Mouse (Mus musculus): Measurements from ENCODE around the gene Haus6. TPM values are rescaled to one million over a fixed set of nuclear protein-coding genes. Genes with fewer than 3 reads are reported as not detected.
"Not testable (repeated sequence)": the region's sequence is repeated elsewhere in the genome, so short reads cannot be mapped to it uniquely, and the experiment has no call there.

Haus6 gene
- 27.8 and 30.6 TPM in 2 replicates for polyA plus RNA-seq (2014; fragmentation: Nextera tagmentation; extraction: Ambion mirVana)

DNA sequence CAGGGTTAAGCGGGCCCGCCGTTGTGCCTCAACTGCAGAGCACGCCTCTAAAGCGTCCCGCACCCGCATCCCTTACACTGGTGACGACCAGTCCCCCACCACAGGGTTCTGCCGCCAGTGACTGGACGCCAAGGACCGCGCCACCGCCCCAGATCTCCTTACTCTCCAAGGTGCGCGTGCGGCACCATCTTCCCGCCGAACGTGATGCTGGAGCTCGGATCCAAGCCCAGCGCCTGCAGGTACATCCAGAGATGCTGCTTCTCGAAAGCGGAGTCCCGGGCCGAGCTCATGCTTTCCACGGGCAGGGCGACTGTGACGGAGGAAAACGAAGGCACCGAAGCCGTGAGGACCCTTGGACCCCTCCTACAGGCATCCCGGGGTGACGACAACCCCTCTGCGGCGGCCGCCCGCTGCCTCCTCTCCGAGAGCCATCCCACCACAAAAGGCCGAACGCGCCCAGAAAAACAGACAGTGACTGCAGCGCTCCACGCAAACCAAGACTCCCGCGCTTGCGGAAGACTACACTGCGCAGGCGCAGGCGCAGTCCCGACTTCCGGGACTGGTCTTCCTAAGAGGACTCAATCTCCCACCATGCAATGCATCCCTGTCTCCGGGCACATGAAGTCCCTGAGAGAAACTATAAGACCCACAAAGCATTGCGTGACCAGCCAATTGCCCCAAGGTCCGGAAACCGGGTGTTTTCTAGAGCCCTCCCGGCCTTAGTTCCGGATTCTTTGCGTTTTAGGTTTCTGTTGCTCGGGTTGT, at the start of gene Haus6:
Haus6 (minus strand) TSS at position 532 of the 765 bp plus-strand sequence.
- H3K4me1 ChIP-seq (replicated peaks; ENCODE audit: control insufficient read depth, insufficient read depth, low read length): no peaks in the 10 kb centered on the region; the same call in 1 of the 2 replicates
- H3K9me3 ChIP-seq (ENCODE audit: control insufficient read depth, low read length): no peaks in the 10 kb centered on the region
- H3K9ac ChIP-seq (ENCODE audit: low read depth, low read length): peak within 1 kb of the TSS; percentile 90
- H3K27ac ChIP-seq (ENCODE audit: low read depth, low read length): peak within 1 kb of the TSS; percentile 66
- H3K4me3 ChIP-seq (ENCODE audit: low read depth, low read length): peak within 1 kb of the TSS; percentile 95
- H3K4me2 ChIP-seq: peak within 1 kb of the TSS; percentile 78
- H3K36me3 ChIP-seq (ENCODE audit: control insufficient read depth, insufficient read depth, low read length): peaks cover 2% of the 10 kb centered on the region
- no peaks in the 10 kb centered on the region for H3K27me3 ChIP-seq (replicated peaks; ENCODE audit: control insufficient read depth, insufficient read depth, low read length)
- ATAC-seq (replicated peaks; ENCODE audit: low FRiP score) (peak; percentile 99), DNase-seq (ENCODE audit: low spot score) (peak; percentile 84)
- WGBS: under 1% methylated on average over 59 of the region's 59 CpGs

DNA sequence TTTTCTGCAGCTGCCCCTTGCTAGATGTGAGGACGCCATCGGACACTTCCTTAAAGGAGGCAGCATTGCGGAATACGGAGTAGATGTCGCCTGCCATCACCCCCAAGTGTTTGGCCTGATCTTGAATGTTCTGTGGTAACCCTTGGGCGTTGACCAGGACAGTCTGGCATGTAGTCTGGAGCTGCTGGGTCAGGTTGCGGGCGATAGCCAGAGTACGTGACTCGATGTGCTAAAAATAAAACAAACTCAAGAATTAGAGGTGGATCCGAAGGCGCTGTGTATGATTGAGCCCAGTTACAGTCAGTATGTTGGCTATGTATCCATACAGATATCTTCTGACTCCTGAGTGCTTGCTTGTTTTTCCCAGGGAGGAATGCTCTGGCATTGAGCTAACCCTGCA, 45.3 kb upstream of the Haus6 start:
- no peak overlapping the region for H3K27ac ChIP-seq (ENCODE audit: low read depth, low read length)

DNA sequence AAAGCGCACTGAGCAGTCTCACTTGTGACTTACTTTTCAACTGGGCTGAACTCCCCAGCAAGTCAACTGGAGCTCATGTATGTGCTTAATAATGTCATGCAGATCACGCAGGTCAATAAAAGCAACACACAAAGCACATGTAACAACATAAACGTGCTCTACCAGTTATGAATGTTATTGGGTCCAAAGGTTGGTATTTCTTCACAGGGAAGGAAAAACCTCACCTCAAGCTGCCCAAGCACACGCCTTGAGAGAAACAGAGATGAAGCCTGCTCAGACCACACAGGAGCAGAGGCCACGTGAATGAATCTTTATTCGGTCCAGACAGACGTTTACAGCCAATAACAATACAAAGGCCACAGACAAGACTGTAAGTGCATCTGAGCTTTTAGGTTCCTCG, 44.6 kb upstream of the Haus6 start:
- H3K4me3 ChIP-seq (ENCODE audit: low read depth, low read length); H3K27ac ChIP-seq (ENCODE audit: low read depth, low read length); H3K4me1 ChIP-seq (replicated peaks; ENCODE audit: control insufficient read depth, insufficient read depth, low read length); DNase-seq (ENCODE audit: low spot score); H3K9ac ChIP-seq (ENCODE audit: low read depth, low read length); H3K9me3 ChIP-seq (ENCODE audit: control insufficient read depth, low read length); H3K4me2 ChIP-seq; H3K27me3 ChIP-seq (replicated peaks; ENCODE audit: control insufficient read depth, insufficient read depth, low read length); ATAC-seq (replicated peaks; ENCODE audit: low FRiP score): not testable (repeated sequence)
- peaks cover 53% of the 10 kb centered on the region for H3K36me3 ChIP-seq (ENCODE audit: control insufficient read depth, insufficient read depth, low read length)
- WGBS: 94% methylated on average over 8 of the region's 8 CpGs

More for the DNA sequence above, 45.3 kb upstream of the Haus6 start:
- 92% methylated on average over 12 of the region's 12 CpGs for WGBS
- DNase-seq (ENCODE audit: low spot score): no peak
- peaks cover 58% of the 10 kb centered on the region for H3K36me3 ChIP-seq (ENCODE audit: control insufficient read depth, insufficient read depth, low read length)
- ATAC-seq (replicated peaks; ENCODE audit: low FRiP score): no peak
- no peak overlapping the region for H3K4me2 ChIP-seq
- H3K27me3 ChIP-seq (replicated peaks; ENCODE audit: control insufficient read depth, insufficient read depth, low read length): no peaks in the 10 kb centered on the region
- no peaks in the 10 kb centered on the region for H3K9me3 ChIP-seq (ENCODE audit: control insufficient read depth, low read length)
- no peak overlapping the region for H3K4me3 ChIP-seq (ENCODE audit: low read depth, low read length)
- H3K4me1 ChIP-seq (replicated peaks; ENCODE audit: control insufficient read depth, insufficient read depth, low read length): no peaks in the 10 kb centered on the region; the same call in 1 of the 2 replicates
- no peak overlapping the region for H3K9ac ChIP-seq (ENCODE audit: low read depth, low read length)

DNA sequence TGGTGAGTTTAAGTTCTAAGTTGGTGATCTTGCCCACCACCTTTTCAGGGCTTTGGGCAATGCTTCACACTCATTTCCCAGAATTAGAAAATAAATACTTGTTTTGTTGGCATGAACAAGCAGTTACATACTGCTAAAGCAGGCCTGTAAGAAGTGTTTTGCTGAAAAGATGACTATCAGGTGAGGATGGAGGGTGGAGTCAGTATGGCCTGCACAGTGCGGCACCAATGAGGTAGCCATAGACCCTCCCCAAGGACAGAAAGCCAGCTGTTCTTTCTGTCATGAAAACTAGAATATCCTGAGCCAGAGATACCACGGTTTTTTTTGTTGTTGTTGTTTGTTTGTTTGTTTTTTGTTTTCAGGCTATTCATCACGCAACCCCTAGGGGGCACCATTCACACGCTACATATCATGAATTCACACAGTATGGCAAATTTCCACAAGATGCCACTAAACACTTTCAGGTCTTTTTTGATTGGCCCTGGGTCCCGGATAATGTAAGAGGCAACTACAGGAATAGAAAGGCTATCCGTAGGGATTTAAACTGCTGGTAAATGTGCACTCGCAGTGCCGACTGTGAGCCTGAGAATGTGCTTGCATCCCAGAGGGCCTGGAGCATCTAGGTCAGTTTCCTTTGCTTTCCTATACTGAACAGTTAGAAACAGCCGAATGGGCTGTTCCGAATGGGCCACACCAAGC, 40.0 kb upstream of the Haus6 start:
- Histone ChIP-seq H3K4me2 (no peak overlapping the region), H3K4me3 (ENCODE audit: low read depth, low read length) (no peak overlapping the region), H3K27ac (ENCODE audit: low read depth, low read length) (no peak overlapping the region), H3K9me3 (ENCODE audit: control insufficient read depth, low read length) (no peaks in the 10 kb centered on the region), H3K4me1 (replicated peaks; ENCODE audit: control insufficient read depth, insufficient read depth, low read length) (no peaks in the 10 kb centered on the region; the same call in 1 of the 2 replicates), H3K9ac (ENCODE audit: low read depth, low read length) (no peak overlapping the region), H3K36me3 (ENCODE audit: control insufficient read depth, insufficient read depth, low read length) (peaks cover 10% of the 10 kb centered on the region), H3K27me3 (replicated peaks; ENCODE audit: control insufficient read depth, insufficient read depth, low read length) (no peaks in the 10 kb centered on the region)
- WGBS: 61% methylated on average over 10 of the region's 10 CpGs
- no peak for ATAC-seq (replicated peaks; ENCODE audit: low FRiP score)
- DNase-seq (ENCODE audit: low spot score): no peak

DNA sequence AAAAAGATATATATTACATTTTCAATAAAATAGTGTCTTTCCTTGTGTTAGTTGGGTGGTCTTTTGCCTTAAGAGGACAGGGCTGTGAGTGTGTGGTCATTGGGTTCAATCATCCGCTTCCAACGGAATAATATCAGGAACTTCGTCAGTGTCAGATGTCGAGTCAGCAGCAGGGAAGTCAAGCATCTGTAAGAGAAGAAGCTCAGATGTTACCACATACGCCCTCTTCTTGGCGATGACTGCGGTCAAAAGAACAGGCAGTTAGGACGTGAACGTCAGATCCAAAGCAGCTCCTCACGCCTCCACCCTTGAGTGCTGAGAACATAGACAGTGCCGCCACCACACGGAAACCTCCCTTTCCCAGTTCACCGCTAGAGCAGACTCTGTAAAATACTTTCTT, 36.5 kb upstream of the Haus6 start:
- DNase-seq (ENCODE audit: low spot score); H3K36me3 ChIP-seq (ENCODE audit: control insufficient read depth, insufficient read depth, low read length); H3K9ac ChIP-seq (ENCODE audit: low read depth, low read length); H3K4me3 ChIP-seq (ENCODE audit: low read depth, low read length); H3K4me1 ChIP-seq (replicated peaks; ENCODE audit: control insufficient read depth, insufficient read depth, low read length); H3K4me2 ChIP-seq; ATAC-seq (replicated peaks; ENCODE audit: low FRiP score); H3K27me3 ChIP-seq (replicated peaks; ENCODE audit: control insufficient read depth, insufficient read depth, low read length); H3K9me3 ChIP-seq (ENCODE audit: control insufficient read depth, low read length); H3K27ac ChIP-seq (ENCODE audit: low read depth, low read length): not testable (repeated sequence)
- WGBS: 85% methylated on average over 10 of the region's 13 CpGs

DNA sequence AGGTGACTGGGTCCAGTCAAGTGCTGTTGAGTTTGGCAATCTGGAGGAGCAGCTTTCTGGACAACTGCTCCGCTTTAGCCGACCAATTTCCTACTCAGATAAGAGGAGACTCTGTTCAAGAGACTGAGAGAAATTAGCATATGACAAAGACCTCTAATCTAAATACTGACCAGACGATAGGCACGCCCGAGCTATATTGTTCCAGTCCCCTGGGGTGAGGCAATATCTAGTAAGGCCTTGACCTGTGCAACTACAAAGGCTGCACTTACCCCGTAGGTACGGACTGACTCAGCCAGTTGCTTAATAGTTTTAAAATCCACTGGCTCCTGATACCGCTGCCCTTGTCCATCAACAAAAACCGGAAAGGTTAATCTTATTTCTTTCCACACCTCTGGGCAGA, 25.7 kb upstream of the Haus6 start:
- not testable (repeated sequence) for H3K4me1 ChIP-seq (replicated peaks; ENCODE audit: control insufficient read depth, insufficient read depth, low read length); H3K9ac ChIP-seq (ENCODE audit: low read depth, low read length); H3K4me3 ChIP-seq (ENCODE audit: low read depth, low read length); H3K9me3 ChIP-seq (ENCODE audit: control insufficient read depth, low read length); ATAC-seq (replicated peaks; ENCODE audit: low FRiP score); H3K27ac ChIP-seq (ENCODE audit: low read depth, low read length); H3K27me3 ChIP-seq (replicated peaks; ENCODE audit: control insufficient read depth, insufficient read depth, low read length); DNase-seq (ENCODE audit: low spot score); H3K4me2 ChIP-seq; H3K36me3 ChIP-seq (ENCODE audit: control insufficient read depth, insufficient read depth, low read length)
- 72% methylated on average over 9 of the region's 9 CpGs for WGBS

DNA sequence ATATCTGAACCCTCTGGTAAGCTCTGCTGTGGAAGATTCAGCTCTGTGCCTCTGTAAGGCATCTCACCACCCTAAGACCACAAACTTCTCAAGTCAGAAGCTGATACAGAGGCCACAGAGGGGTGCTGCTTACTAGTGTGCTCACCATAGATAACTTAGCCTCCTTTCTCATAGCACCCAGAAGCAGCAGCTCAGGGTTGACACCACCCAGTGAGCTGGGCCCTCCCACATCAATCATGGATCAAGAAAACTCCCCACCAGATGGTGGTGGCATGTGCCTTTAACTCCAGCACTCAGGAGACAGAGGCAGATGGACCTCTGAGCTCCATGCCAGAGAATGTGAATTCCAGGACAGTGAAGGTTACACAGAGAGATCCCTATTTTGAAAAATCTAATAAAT, 23.0 kb upstream of the Haus6 start:
- not testable (repeated sequence) for DNase-seq (ENCODE audit: low spot score); H3K9me3 ChIP-seq (ENCODE audit: control insufficient read depth, low read length); H3K4me2 ChIP-seq; H3K4me3 ChIP-seq (ENCODE audit: low read depth, low read length); H3K36me3 ChIP-seq (ENCODE audit: control insufficient read depth, insufficient read depth, low read length); H3K9ac ChIP-seq (ENCODE audit: low read depth, low read length); H3K27ac ChIP-seq (ENCODE audit: low read depth, low read length); H3K27me3 ChIP-seq (replicated peaks; ENCODE audit: control insufficient read depth, insufficient read depth, low read length); H3K4me1 ChIP-seq (replicated peaks; ENCODE audit: control insufficient read depth, insufficient read depth, low read length)
- peak; percentile 100 for ATAC-seq (replicated peaks; ENCODE audit: low FRiP score)

DNA sequence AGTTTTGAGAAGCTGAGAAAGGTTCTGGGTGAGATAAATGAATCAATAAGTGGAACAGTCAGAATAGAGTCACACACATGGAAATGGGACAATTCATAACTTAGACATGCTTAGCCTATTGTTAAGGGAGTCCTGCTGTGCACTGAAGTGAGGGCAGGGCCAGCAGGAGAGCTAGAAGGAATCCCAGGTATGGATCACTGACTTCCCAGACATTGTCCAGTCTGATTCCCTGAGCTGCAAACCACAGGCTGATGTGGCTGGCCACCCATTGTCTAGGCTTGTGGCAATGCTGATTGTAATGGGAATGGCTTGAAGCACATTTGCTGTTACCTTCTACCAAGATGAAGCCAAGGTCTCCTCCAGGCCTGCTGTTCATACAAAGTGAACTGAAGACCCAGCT, 22.5 kb upstream of the Haus6 start:
- not testable (repeated sequence) for H3K9ac ChIP-seq (ENCODE audit: low read depth, low read length); H3K4me2 ChIP-seq; ATAC-seq (replicated peaks; ENCODE audit: low FRiP score); H3K36me3 ChIP-seq (ENCODE audit: control insufficient read depth, insufficient read depth, low read length); H3K27ac ChIP-seq (ENCODE audit: low read depth, low read length); H3K27me3 ChIP-seq (replicated peaks; ENCODE audit: control insufficient read depth, insufficient read depth, low read length); H3K4me3 ChIP-seq (ENCODE audit: low read depth, low read length); H3K4me1 ChIP-seq (replicated peaks; ENCODE audit: control insufficient read depth, insufficient read depth, low read length); DNase-seq (ENCODE audit: low spot score); H3K9me3 ChIP-seq (ENCODE audit: control insufficient read depth, low read length)

DNA sequence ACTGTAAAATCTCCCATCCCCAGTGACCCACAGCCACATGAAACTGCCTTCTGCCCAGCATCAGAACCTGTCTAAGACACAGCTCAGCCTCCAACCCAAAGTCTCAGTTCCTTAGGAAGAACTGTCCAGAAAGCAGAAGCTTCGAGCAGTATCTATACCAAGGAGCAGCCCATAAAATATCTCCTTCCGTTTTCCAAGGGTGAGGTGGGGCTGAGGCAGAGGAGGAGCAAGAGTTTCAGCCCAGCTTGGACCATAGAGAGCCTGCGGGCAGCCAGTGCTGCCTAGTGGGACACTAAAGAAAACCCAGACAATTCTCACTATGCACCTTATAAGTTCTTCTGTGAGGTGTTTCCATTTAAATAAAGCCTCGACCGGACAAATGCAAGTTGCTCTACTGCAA, 20.7 kb upstream of the Haus6 start:
- ATAC-seq (replicated peaks; ENCODE audit: low FRiP score); H3K4me2 ChIP-seq; H3K4me1 ChIP-seq (replicated peaks; ENCODE audit: control insufficient read depth, insufficient read depth, low read length); H3K36me3 ChIP-seq (ENCODE audit: control insufficient read depth, insufficient read depth, low read length); H3K27ac ChIP-seq (ENCODE audit: low read depth, low read length); DNase-seq (ENCODE audit: low spot score); H3K27me3 ChIP-seq (replicated peaks; ENCODE audit: control insufficient read depth, insufficient read depth, low read length); H3K9me3 ChIP-seq (ENCODE audit: control insufficient read depth, low read length); H3K4me3 ChIP-seq (ENCODE audit: low read depth, low read length); H3K9ac ChIP-seq (ENCODE audit: low read depth, low read length): not testable (repeated sequence)
- WGBS: 56% methylated on average over 4 of the region's 5 CpGs

Data from liver, embryonic 11.5 days (tissue).